Mouse (Mus musculus): ENCODE measurements around the gene Cxcl16. TPM values are rescaled to one million over a fixed set of nuclear protein-coding genes. Genes with fewer than 3 reads are reported as not detected.
"Not testable (repeated sequence)": the region's sequence is repeated elsewhere in the genome, so short reads cannot be mapped to it uniquely, and the experiment has no call there.

Gene Cxcl16
- polyA plus RNA-seq, 1 experiment, result 2.6 TPM

DNA sequence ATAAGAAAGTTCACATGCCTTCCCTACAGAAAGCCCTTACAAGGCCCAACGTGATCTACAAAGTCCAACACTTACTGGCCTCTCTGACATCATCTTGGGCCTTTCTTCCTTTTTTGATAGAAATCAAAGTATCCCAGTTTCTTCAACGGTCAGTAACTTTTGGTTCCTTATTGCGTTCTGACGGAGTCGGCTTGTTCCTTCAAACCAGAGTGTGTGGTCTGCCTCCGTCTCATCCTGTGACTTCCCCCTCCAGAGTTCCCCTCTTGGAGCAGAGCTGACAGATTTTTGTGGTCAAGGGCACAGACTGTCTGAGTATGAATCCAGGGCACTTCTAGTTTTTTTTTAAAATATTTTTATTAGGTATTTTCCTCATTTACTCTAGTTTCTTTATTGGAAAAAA lies 29.9 kb upstream of the Cxcl16 start:
- no peaks in the 10 kb centered on the region for H3K4me1 ChIP-seq (ENCODE audit: control insufficient read depth, insufficient read depth, low read length)

DNA sequence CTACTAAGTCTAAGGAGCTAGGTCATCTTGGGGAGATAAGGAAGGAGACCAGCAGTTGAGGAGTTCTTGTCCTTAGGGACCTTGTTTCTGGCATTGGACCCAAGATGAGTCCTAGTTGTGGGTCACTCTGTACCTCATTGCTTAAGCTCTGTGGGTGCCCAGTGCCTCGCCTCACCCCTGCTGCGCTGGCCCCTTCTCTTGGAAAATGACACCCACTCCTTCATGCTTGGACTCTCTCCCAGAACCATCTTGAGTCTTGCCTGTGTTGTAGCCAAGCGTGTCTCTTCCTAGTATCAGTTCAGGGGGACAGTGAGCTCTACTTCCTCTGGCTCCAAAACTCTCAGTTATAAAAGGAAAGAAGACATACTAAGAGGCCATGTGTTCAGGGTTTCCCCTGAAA lies 29.4 kb upstream of the Cxcl16 start:
- TF ChIP-seq POLR2A (IDR thresholded peaks at IDR 0.05; ENCODE audit: borderline replicate concordance, insufficient read depth, low read length), result no peak
- no peak for TF ChIP-seq CTCF (IDR thresholded peaks at IDR 0.05; ENCODE audit: borderline replicate concordance, insufficient read depth, low read depth, low read length)
- DNase-seq, result no peak

More for the DNA sequence above, 29.9 kb upstream of the Cxcl16 start:
- no peak for DNase-seq
- Histone ChIP-seq H3K4me3 (replicated peaks; ENCODE audit: insufficient read depth, low read depth, low read length) (no peak overlapping the region), H3K27me3 (ENCODE audit: control insufficient read depth, insufficient read depth, low read length) (no peaks in the 10 kb centered on the region), H3K27ac (ENCODE audit: insufficient read depth, low read length) (no peak overlapping the region)
- no peak for TF ChIP-seq POLR2A (IDR thresholded peaks at IDR 0.05; ENCODE audit: borderline replicate concordance, insufficient read depth, low read length)
- TF ChIP-seq CTCF (IDR thresholded peaks at IDR 0.05; ENCODE audit: borderline replicate concordance, insufficient read depth, low read depth, low read length), result no peak
- WGBS, result 86% methylated on average over 6 of the region's 6 CpGs

GRCm38 (mm10) chr11:70487816-70488215 lies 28.0 kb upstream of the Cxcl16 start:
- no peak overlapping the region for H3K4me3 ChIP-seq (replicated peaks; ENCODE audit: insufficient read depth, low read depth, low read length)
- no peak overlapping the region for H3K27ac ChIP-seq (ENCODE audit: insufficient read depth, low read length)
- no peak for DNase-seq
- no peaks in the 10 kb centered on the region for H3K4me1 ChIP-seq (ENCODE audit: control insufficient read depth, insufficient read depth, low read length)
- TF ChIP-seq POLR2A (IDR thresholded peaks at IDR 0.05; ENCODE audit: borderline replicate concordance, insufficient read depth, low read length) (no peak), CTCF (IDR thresholded peaks at IDR 0.05; ENCODE audit: borderline replicate concordance, insufficient read depth, low read depth, low read length) (no peak)
- no peaks in the 10 kb centered on the region for H3K27me3 ChIP-seq (ENCODE audit: control insufficient read depth, insufficient read depth, low read length)
- 25% methylated on average over 4 of the region's 4 CpGs for WGBS

More for the DNA sequence above, 29.4 kb upstream of the Cxcl16 start:
- no peak overlapping the region for H3K27ac ChIP-seq (ENCODE audit: insufficient read depth, low read length)
- H3K4me3 ChIP-seq (replicated peaks; ENCODE audit: insufficient read depth, low read depth, low read length), result no peak overlapping the region
- no peaks in the 10 kb centered on the region for H3K4me1 ChIP-seq (ENCODE audit: control insufficient read depth, insufficient read depth, low read length)
- no peaks in the 10 kb centered on the region for H3K27me3 ChIP-seq (ENCODE audit: control insufficient read depth, insufficient read depth, low read length)
- 58% methylated on average over 3 of the region's 3 CpGs for WGBS

DNA sequence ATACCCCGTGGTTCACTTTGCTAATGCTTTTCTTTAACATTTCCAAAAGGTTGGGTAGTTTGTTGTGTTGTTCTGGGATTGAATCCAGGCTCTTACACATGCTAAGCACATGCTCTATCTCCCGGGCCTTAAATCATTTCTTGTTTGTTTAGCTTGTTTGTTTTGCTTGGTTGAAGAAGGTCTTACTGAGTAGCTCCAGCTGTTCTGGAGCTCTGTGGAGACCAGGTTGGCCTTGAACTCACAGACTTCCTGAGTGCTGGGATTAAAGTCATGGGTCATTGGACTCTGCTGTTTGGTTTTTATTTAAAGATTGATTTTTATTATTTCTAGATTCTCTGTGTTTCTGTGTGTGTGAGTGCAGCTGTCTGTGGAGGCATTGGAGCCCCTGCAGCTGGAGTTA lies 25.7 kb upstream of the Cxcl16 start:
- Histone ChIP-seq H3K27ac (ENCODE audit: insufficient read depth, low read length) (no peak overlapping the region), H3K27me3 (ENCODE audit: control insufficient read depth, insufficient read depth, low read length) (no peaks in the 10 kb centered on the region), H3K4me3 (replicated peaks; ENCODE audit: insufficient read depth, low read depth, low read length) (no peak overlapping the region), H3K4me1 (ENCODE audit: control insufficient read depth, insufficient read depth, low read length) (no peaks in the 10 kb centered on the region)
- 33% methylated on average over 2 of the region's 2 CpGs for WGBS
- DNase-seq, result no peak
- TF ChIP-seq CTCF (IDR thresholded peaks at IDR 0.05; ENCODE audit: borderline replicate concordance, insufficient read depth, low read depth, low read length) (no peak), POLR2A (IDR thresholded peaks at IDR 0.05; ENCODE audit: borderline replicate concordance, insufficient read depth, low read length) (no peak)

- Histone ChIP-seq H3K4me1 (ENCODE audit: control insufficient read depth, insufficient read depth, low read length) (no peaks in the 10 kb centered on the region), H3K4me3 (replicated peaks; ENCODE audit: insufficient read depth, low read depth, low read length) (no peak overlapping the region), H3K27ac (ENCODE audit: insufficient read depth, low read length) (no peak overlapping the region), H3K27me3 (ENCODE audit: control insufficient read depth, insufficient read depth, low read length) (no peaks in the 10 kb centered on the region; the same call in 1 of the 2 replicates)
- TF ChIP-seq CTCF (IDR thresholded peaks at IDR 0.05; ENCODE audit: borderline replicate concordance, insufficient read depth, low read depth, low read length), result no peak
- TF ChIP-seq POLR2A (IDR thresholded peaks at IDR 0.05; ENCODE audit: borderline replicate concordance, insufficient read depth, low read length), result no peak
- WGBS, result 75% methylated on average over 12 of the region's 12 CpGs
- no peak for DNase-seq
Observed at GRCm38 (mm10) chr11:70474872-70475534, 15.2 kb upstream of the Cxcl16 start.

GRCm38 (mm10) chr11:70473291-70473690 lies 13.5 kb upstream of the Cxcl16 start:
- DNase-seq; H3K4me3 ChIP-seq (replicated peaks; ENCODE audit: insufficient read depth, low read depth, low read length); H3K27ac ChIP-seq (ENCODE audit: insufficient read depth, low read length); H3K27me3 ChIP-seq (ENCODE audit: control insufficient read depth, insufficient read depth, low read length); H3K4me1 ChIP-seq (ENCODE audit: control insufficient read depth, insufficient read depth, low read length): not testable (repeated sequence)
- 87% methylated on average over 5 of the region's 5 CpGs for WGBS

DNA sequence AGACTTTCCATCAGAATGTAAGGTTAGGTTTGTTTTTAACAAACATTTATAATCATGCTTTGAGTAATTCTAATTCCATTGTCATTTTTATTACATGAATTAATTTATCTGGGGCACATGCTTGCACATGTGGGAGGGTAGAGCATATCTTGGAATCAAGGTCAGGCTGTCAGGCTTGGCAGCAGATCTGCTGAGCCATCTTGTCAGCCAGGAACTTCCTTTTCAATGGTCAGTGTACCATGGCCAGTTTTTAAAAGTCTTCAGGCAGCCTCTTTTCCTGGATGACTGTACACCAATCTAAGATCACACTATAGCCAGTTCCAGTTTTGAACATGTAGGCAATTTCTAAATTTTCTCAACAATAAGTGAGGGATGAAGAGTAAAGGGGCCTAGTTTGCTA lies 12.9 kb upstream of the Cxcl16 start:
- no peak for DNase-seq
- TF ChIP-seq POLR2A (IDR thresholded peaks at IDR 0.05; ENCODE audit: borderline replicate concordance, insufficient read depth, low read length) (no peak), CTCF (IDR thresholded peaks at IDR 0.05; ENCODE audit: borderline replicate concordance, insufficient read depth, low read depth, low read length) (no peak)
- no peak overlapping the region for H3K27ac ChIP-seq (ENCODE audit: insufficient read depth, low read length)

GRCm38 (mm10) chr11:70469764-70470163 lies 10.0 kb upstream of the Cxcl16 start:
- no peak overlapping the region for H3K27ac ChIP-seq (ENCODE audit: insufficient read depth, low read length)
- WGBS, result 83% methylated on average over 3 of the region's 3 CpGs
- TF ChIP-seq CTCF (IDR thresholded peaks at IDR 0.05; ENCODE audit: borderline replicate concordance, insufficient read depth, low read depth, low read length) (no peak), POLR2A (IDR thresholded peaks at IDR 0.05; ENCODE audit: borderline replicate concordance, insufficient read depth, low read length) (no peak)
- no peak overlapping the region for H3K4me3 ChIP-seq (replicated peaks; ENCODE audit: insufficient read depth, low read depth, low read length)
- H3K4me1 ChIP-seq (ENCODE audit: control insufficient read depth, insufficient read depth, low read length), result no peaks in the 10 kb centered on the region
- no peaks in the 10 kb centered on the region; the same call in 1 of the 2 replicates for H3K27me3 ChIP-seq (ENCODE audit: control insufficient read depth, insufficient read depth, low read length)
- no peak for DNase-seq

More for the DNA sequence above, 12.9 kb upstream of the Cxcl16 start:
- Histone ChIP-seq H3K27me3 (ENCODE audit: control insufficient read depth, insufficient read depth, low read length) (no peaks in the 10 kb centered on the region; the same call in 1 of the 2 replicates), H3K4me1 (ENCODE audit: control insufficient read depth, insufficient read depth, low read length) (no peaks in the 10 kb centered on the region), H3K4me3 (replicated peaks; ENCODE audit: insufficient read depth, low read depth, low read length) (no peak overlapping the region)

Measured in cerebellum, adult 2 months (tissue).